Mouse (Mus musculus): ENCODE data around the gene Rhobtb3. TPM values are rescaled to one million over a fixed set of nuclear protein-coding genes. Genes with fewer than 3 reads are reported as not detected.
A peak's percentile ranks its signal among the peaks of the same experiment; 100 is the strongest.
"Not testable (repeated sequence)": the region's sequence is repeated elsewhere in the genome, so short reads cannot be mapped to it uniquely, and the experiment has no call there.

Rhobtb3 gene
- polyA plus RNA-seq, 1 experiment from 2014 or later, result 33.1 TPM

DNA sequence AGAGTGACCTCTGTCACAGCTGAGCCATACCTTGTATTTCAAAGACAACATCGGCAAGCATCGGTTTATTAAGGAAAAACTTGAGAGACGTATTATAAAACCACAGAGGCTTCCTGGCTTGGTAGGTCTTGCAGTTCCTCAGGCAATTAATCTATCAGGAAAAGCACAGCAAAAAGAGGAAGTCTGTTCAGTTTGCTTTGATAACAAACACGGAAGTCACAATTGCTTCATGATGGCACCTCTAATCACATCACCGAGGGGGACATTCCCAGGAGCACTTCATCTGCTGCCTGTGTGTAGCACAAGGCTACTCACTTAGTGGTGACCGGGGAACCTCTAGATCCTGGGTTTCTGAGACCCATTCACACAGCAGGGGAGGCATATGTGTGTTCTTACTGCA lies 50.8 kb downstream of the Rhobtb3 start:
- no peak overlapping the region for H3K4me2 ChIP-seq (ENCODE audit: low read length)
- no peaks in the 10 kb centered on the region for H3K9me3 ChIP-seq (ENCODE audit: control insufficient read depth, low read length)
- H3K4me3 ChIP-seq (replicated peaks; ENCODE audit: low read length), result no peak overlapping the region
- H3K9ac ChIP-seq (replicated peaks; ENCODE audit: low read depth, low read length), result no peak overlapping the region
- no peaks in the 10 kb centered on the region for H3K27me3 ChIP-seq (replicated peaks; ENCODE audit: control insufficient read depth, insufficient read depth, low read length)
- H3K27ac ChIP-seq (ENCODE audit: low read length), result no peak overlapping the region
- 89% methylated on average over 6 of the region's 6 CpGs for WGBS
- ATAC-seq, result no peak
- peaks cover 4% of the 10 kb centered on the region; the same call in 1 of the 2 replicates for H3K36me3 ChIP-seq (ENCODE audit: control insufficient read depth, insufficient read depth)
- no peaks in the 10 kb centered on the region for H3K4me1 ChIP-seq (replicated peaks; ENCODE audit: control insufficient read depth, insufficient read depth, low read length)

DNA sequence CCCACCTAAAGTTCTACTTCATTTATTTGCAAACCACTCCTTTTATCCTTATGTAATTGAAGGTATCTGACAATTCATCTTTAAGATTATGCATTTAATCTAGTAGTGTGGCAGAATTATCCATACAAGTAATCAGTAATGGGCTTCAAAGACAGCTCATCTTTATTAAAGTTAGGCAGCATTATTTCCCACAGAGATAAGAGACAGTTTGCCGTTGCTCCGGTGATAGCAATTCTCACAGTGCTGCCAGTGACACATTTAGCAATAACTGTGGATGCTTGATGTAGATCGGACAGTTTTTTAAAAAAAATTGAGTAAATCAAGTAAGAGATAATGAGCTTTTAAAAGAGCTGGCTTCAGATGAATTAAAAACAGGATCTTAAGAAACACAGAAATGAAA lies 51.4 kb downstream of the Rhobtb3 start:
- no peak for ATAC-seq
- Histone ChIP-seq H3K4me2 (ENCODE audit: low read length) (no peak overlapping the region), H3K27me3 (replicated peaks; ENCODE audit: control insufficient read depth, insufficient read depth, low read length) (no peaks in the 10 kb centered on the region), H3K4me1 (replicated peaks; ENCODE audit: control insufficient read depth, insufficient read depth, low read length) (no peaks in the 10 kb centered on the region), H3K9me3 (ENCODE audit: control insufficient read depth, low read length) (no peaks in the 10 kb centered on the region), H3K27ac (ENCODE audit: low read length) (no peak overlapping the region), H3K36me3 (ENCODE audit: control insufficient read depth, insufficient read depth) (peaks cover 4% of the 10 kb centered on the region; the same call in 1 of the 2 replicates), H3K9ac (replicated peaks; ENCODE audit: low read depth, low read length) (no peak overlapping the region), H3K4me3 (replicated peaks; ENCODE audit: low read length) (no peak overlapping the region)
- 88% methylated on average over 3 of the region's 3 CpGs for WGBS

DNA sequence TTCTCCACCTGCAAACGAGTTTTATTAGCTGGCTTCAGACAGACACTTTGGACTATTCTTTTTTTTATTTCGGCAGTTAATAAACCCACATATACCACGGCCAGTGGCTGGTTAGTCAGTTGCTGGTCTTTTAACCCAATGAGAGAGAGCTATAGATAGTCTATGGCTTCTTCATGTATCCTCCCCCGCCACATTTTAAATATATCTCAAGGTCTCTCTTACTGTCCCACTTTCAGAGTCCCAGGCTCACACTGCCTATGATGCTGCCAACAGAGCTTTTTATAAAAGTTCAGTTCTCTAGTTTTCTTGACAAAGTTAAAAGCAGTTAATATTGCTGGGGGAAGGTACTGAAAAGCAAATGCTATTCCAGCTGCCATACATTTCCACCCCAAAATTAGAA lies 51.9 kb downstream of the Rhobtb3 start:
- Histone ChIP-seq H3K4me3 (replicated peaks; ENCODE audit: low read length) (no peak overlapping the region), H3K9ac (replicated peaks; ENCODE audit: low read depth, low read length) (no peak overlapping the region), H3K36me3 (ENCODE audit: control insufficient read depth, insufficient read depth) (peaks cover 4% of the 10 kb centered on the region; the same call in 1 of the 2 replicates), H3K27ac (ENCODE audit: low read length) (no peak overlapping the region), H3K4me2 (ENCODE audit: low read length) (no peak overlapping the region), H3K9me3 (ENCODE audit: control insufficient read depth, low read length) (no peaks in the 10 kb centered on the region), H3K27me3 (replicated peaks; ENCODE audit: control insufficient read depth, insufficient read depth, low read length) (no peaks in the 10 kb centered on the region), H3K4me1 (replicated peaks; ENCODE audit: control insufficient read depth, insufficient read depth, low read length) (no peaks in the 10 kb centered on the region)
- ATAC-seq, result no peak
- WGBS, result 94% methylated on average over 4 of the region's 4 CpGs

DNA sequence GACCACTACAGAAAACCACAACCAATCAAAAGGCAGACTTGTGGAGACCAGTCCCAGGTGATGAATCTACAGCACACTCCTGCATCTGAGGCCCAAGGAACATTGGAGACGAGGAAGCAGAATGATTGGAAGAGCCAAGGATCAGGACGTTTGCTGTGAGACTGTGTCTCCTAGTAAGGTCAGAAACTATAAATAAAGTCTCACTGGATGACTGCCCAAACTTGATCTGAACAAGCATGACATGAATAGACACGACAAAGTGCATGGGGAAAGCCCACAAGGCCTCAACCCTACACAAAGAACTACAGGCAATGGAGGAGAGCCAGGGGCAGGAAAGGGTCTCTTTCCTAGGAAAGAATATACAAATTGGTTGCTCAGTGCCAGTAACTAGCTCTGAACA lies 59.9 kb downstream of the Rhobtb3 start:
- H3K36me3 ChIP-seq (ENCODE audit: control insufficient read depth, insufficient read depth), result peaks cover 5% of the 10 kb centered on the region; the same call in 1 of the 2 replicates
- H3K27me3 ChIP-seq (replicated peaks; ENCODE audit: control insufficient read depth, insufficient read depth, low read length), result no peaks in the 10 kb centered on the region
- H3K9me3 ChIP-seq (ENCODE audit: control insufficient read depth, low read length), result no peaks in the 10 kb centered on the region
- 68% methylated on average over 3 of the region's 3 CpGs for WGBS
- H3K27ac ChIP-seq (ENCODE audit: low read length), result no peak overlapping the region
- H3K4me3 ChIP-seq (replicated peaks; ENCODE audit: low read length), result no peak overlapping the region
- peaks cover 4% of the 10 kb centered on the region; the same call in 1 of the 2 replicates for H3K4me1 ChIP-seq (replicated peaks; ENCODE audit: control insufficient read depth, insufficient read depth, low read length)
- no peak overlapping the region for H3K9ac ChIP-seq (replicated peaks; ENCODE audit: low read depth, low read length)
- no peak for ATAC-seq
- H3K4me2 ChIP-seq (ENCODE audit: low read length), result no peak overlapping the region

DNA sequence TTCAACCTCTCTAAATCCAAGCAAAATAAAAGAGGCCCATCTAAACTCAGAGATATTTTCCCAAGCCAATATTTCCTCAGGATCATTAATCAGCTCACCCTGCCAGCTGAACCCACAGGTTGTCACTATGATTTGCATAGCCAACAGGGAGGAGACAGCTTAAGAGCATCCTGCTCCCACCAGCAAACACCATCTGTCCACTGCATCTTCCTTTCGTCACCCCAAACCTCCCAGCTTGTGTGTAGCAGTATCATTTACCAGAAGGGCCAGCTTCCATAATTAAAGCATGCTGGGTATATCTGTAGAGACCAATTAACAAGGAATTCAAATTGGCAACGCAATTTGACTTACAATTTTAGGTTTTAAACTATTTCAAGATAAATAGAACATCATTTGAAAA lies 63.2 kb downstream of the Rhobtb3 start:
- Histone ChIP-seq H3K9me3 (ENCODE audit: control insufficient read depth, low read length) (no peaks in the 10 kb centered on the region), H3K4me1 (replicated peaks; ENCODE audit: control insufficient read depth, insufficient read depth, low read length) (peaks cover 4% of the 10 kb centered on the region; the same call in 1 of the 2 replicates), H3K9ac (replicated peaks; ENCODE audit: low read depth, low read length) (no peak overlapping the region), H3K27me3 (replicated peaks; ENCODE audit: control insufficient read depth, insufficient read depth, low read length) (no peaks in the 10 kb centered on the region), H3K4me2 (ENCODE audit: low read length) (no peak overlapping the region), H3K4me3 (replicated peaks; ENCODE audit: low read length) (no peak overlapping the region), H3K27ac (ENCODE audit: low read length) (no peak overlapping the region), H3K36me3 (ENCODE audit: control insufficient read depth, insufficient read depth) (peaks cover 5% of the 10 kb centered on the region; the same call in 1 of the 2 replicates)
- 63% methylated on average over 2 of the region's 2 CpGs for WGBS
- ATAC-seq, result peak; percentile 77

DNA sequence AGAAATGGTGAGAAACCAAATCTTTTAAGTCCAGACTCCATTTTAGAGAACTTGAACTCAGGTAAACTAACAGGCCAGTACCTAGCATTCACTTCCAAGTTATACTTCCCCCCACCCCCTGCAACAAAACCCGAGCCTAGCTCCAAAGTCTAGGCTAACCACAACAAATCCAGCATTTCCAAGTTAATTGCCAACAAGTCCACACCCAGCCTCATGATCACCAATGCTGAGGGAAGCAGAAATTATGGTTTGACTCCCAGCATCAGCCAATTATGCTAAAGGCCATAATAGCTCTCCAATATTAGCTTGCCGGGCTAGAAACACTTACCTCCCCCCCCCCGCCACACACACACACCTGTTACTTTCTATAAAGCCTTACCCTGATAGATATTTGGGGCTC lies 64.0 kb downstream of the Rhobtb3 start:
- no peak for ATAC-seq
- 91% methylated on average over 3 of the region's 3 CpGs for WGBS

DNA sequence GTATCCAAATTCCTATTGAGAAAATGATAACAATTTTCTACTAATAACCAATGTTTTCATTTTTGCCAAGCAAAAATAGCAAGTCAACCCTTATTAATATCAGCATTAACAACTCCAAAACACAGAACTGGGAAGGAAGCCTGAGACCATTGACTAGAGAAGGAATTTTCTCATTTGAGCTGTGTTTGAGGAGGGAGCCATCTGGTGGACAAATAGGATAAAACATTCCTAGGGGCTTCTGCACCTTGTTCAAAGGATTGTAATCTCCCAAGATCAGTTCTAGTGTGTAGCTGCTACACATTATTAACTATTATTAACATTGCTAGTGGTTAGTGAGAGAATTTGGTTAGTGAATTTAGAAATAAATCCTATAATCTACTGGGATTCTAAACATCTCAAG lies 65.8 kb downstream of the Rhobtb3 start:
- Histone ChIP-seq H3K4me2 (ENCODE audit: low read length) (no peak overlapping the region), H3K9me3 (ENCODE audit: control insufficient read depth, low read length) (no peaks in the 10 kb centered on the region), H3K4me3 (replicated peaks; ENCODE audit: low read length) (no peak overlapping the region), H3K4me1 (replicated peaks; ENCODE audit: control insufficient read depth, insufficient read depth, low read length) (peaks cover 4% of the 10 kb centered on the region; the same call in 1 of the 2 replicates), H3K27me3 (replicated peaks; ENCODE audit: control insufficient read depth, insufficient read depth, low read length) (no peaks in the 10 kb centered on the region), H3K9ac (replicated peaks; ENCODE audit: low read depth, low read length) (no peak overlapping the region), H3K27ac (ENCODE audit: low read length) (no peak overlapping the region), H3K36me3 (ENCODE audit: control insufficient read depth, insufficient read depth) (no peaks in the 10 kb centered on the region)
- ATAC-seq, result peak; percentile 65

More for the DNA sequence above, 64.0 kb downstream of the Rhobtb3 start:
- Histone ChIP-seq H3K27me3 (replicated peaks; ENCODE audit: control insufficient read depth, insufficient read depth, low read length) (no peaks in the 10 kb centered on the region), H3K9ac (replicated peaks; ENCODE audit: low read depth, low read length) (no peak overlapping the region), H3K4me1 (replicated peaks; ENCODE audit: control insufficient read depth, insufficient read depth, low read length) (peaks cover 4% of the 10 kb centered on the region; the same call in 1 of the 2 replicates), H3K4me2 (ENCODE audit: low read length) (no peak overlapping the region), H3K4me3 (replicated peaks; ENCODE audit: low read length) (no peak overlapping the region), H3K27ac (ENCODE audit: low read length) (no peak overlapping the region), H3K36me3 (ENCODE audit: control insufficient read depth, insufficient read depth) (peaks cover 4% of the 10 kb centered on the region; the same call in 1 of the 2 replicates), H3K9me3 (ENCODE audit: control insufficient read depth, low read length) (no peaks in the 10 kb centered on the region)

DNA sequence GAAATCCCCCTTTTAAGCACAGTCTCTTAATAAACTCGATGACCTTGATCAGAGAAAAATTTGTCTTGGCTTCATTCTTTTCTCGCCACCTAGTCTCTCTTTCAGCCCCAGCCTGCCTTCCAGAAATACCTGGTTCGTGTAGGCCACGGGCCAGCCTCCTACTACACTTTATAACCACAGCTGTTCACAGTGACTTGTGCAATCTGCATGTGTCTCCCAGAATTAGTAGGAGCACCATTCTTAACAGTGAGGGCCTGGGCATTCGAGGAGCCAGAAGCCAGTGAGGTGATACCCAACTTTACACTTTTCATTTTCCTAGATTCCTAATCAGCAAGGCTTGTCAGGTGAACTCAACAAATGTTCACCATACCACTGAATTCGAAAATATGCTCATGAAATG lies 67.1 kb downstream of the Rhobtb3 start:
- Histone ChIP-seq H3K9me3 (ENCODE audit: control insufficient read depth, low read length) (no peaks in the 10 kb centered on the region), H3K4me3 (replicated peaks; ENCODE audit: low read length) (no peak overlapping the region), H3K9ac (replicated peaks; ENCODE audit: low read depth, low read length) (no peak overlapping the region), H3K27ac (ENCODE audit: low read length) (no peak overlapping the region), H3K4me1 (replicated peaks; ENCODE audit: control insufficient read depth, insufficient read depth, low read length) (peaks cover 4% of the 10 kb centered on the region; the same call in 1 of the 2 replicates), H3K36me3 (ENCODE audit: control insufficient read depth, insufficient read depth) (peaks cover 3% of the 10 kb centered on the region; the same call in 1 of the 2 replicates), H3K27me3 (replicated peaks; ENCODE audit: control insufficient read depth, insufficient read depth, low read length) (no peaks in the 10 kb centered on the region), H3K4me2 (ENCODE audit: low read length) (no peak overlapping the region)
- 84% methylated on average over 6 of the region's 6 CpGs for WGBS
- no peak for ATAC-seq

DNA sequence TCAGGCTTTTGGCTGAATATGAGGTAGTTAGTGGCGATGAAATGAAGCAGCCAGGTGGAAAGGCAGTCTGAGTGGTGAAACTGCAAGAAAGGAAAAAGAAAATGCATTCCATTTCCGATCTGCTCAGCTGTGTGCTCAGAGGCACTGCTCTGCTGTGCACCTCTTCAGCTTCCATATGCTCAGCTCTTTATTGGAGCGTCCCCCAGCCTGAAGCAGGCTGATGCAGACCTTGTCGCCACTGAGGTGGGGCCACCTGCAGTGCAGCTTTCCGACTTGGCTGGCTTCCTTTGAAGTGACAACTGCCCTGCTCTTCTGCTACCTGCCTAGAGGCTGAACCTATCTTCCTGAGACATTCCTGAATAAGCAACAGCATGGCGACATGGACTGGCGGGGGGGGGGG lies 67.5 kb downstream of the Rhobtb3 start:
- not testable (repeated sequence) for H3K36me3 ChIP-seq (ENCODE audit: control insufficient read depth, insufficient read depth); H3K9ac ChIP-seq (replicated peaks; ENCODE audit: low read depth, low read length); H3K27ac ChIP-seq (ENCODE audit: low read length); H3K9me3 ChIP-seq (ENCODE audit: control insufficient read depth, low read length); ATAC-seq; H3K4me2 ChIP-seq (ENCODE audit: low read length); H3K27me3 ChIP-seq (replicated peaks; ENCODE audit: control insufficient read depth, insufficient read depth, low read length); H3K4me1 ChIP-seq (replicated peaks; ENCODE audit: control insufficient read depth, insufficient read depth, low read length); H3K4me3 ChIP-seq (replicated peaks; ENCODE audit: low read length)
- WGBS, result 57% methylated on average over 6 of the region's 7 CpGs
